Mouse (Mus musculus): ENCODE data around the gene Flt1. TPM values are rescaled to one million over a fixed set of nuclear protein-coding genes. Genes with fewer than 3 reads are reported as not detected.
A peak's percentile ranks its signal among the peaks of the same experiment; 100 is the strongest.

Gene Flt1
- polyA plus RNA-seq, 1 experiment from 2014 or later = 3.9 TPM

DNA sequence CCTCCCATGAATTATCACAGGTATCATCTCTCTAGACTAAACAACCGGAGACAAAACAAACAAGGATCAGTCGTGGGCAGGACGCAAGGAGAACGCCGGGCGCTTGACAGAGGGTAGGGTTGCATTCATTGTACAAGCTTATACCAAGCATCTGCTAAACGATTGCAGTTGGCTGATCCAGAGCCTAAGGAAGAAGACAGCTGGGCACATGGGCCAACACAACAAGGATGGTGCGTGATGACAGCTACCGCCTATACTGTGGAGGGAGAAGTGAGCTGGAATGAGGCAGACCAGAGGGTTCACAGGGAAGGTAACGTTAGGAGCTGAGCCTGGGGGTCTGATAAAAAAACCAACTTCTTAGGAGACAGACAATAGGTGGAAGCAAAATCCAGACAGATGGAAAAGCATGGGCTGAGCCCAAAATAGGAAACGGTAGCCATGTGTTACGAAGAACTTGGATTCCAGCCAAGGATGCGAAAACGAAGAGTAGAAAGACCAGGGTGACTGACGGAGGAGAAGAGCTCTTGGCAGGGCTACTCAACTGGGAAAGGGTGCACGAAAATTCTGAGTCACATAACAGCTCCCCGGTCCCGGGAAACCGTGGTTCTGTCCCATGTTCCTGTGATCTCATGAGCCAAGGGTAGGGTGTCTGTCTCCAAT, 53.9 kb downstream of the Flt1 start:
- H3K9me3 ChIP-seq (ENCODE audit: control insufficient read depth, low read length) = no peaks in the 10 kb centered on the region
- no peak for ATAC-seq (ENCODE audit: low FRiP score, low TSS enrichment)
- H3K36me3 ChIP-seq (ENCODE audit: control insufficient read depth, insufficient read depth, low read length) = no peaks in the 10 kb centered on the region
- 69% methylated on average over 19 of the region's 19 CpGs for WGBS
- H3K4me1 ChIP-seq (replicated peaks; ENCODE audit: control insufficient read depth, insufficient read depth) = no peaks in the 10 kb centered on the region
- H3K4me3 ChIP-seq (ENCODE audit: low read depth, low read length) = no peak overlapping the region
- TF ChIP-seq CTCF (IDR thresholded peaks at IDR 0.05; ENCODE audit: low read depth) (no peak), EP300 (optimal IDR thresholded peaks at IDR 0.05) (no peak)
- H3K27me3 ChIP-seq (ENCODE audit: control insufficient read depth, insufficient read depth, low read length) = no peaks in the 10 kb centered on the region
- no peak for DNase-seq (ENCODE audit: low spot score)
- H3K9ac ChIP-seq (ENCODE audit: low read length) = no peak overlapping the region
- no peak overlapping the region for H3K27ac ChIP-seq (replicated peaks)
- H3K4me2 ChIP-seq (replicated peaks; ENCODE audit: low read depth) = no peak overlapping the region

DNA sequence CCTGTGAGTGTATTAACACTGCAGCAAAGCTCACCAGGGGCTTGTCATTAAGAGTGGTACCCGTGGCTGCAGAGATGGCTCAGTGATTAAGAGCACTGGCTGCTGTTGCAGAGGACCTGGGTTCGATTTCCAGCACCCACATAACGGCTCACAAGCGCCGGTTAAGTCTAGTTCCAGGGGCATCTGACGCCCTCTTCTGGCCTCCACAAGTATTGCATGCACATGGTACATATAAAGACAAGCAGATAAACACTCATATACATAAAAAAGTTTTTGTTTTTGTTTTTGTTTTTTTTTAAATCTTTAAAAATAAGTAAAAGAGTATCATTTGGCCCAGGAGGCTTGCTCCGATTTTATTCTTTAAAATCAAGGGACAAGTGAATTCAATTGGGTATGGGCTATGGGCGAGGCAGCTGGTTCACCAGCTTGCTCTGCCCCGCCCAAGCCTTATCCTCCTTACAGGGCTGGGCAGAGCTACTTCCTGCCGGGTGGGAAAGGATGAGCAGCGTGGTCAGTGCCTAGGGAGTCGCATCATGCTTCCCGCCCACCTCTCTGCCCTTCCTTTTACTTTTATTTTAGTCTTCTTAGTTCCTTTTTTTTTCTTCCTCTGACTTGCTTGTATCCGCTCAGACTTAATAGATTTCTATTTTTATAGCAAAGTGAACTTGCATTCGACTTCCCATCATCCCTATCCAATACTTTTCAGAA, 57.0 kb downstream of the Flt1 start:
- H3K4me3 ChIP-seq (ENCODE audit: low read depth, low read length) = no peak overlapping the region
- H3K27ac ChIP-seq (replicated peaks) = no peak overlapping the region
- no peak overlapping the region for H3K4me2 ChIP-seq (replicated peaks; ENCODE audit: low read depth)
- ATAC-seq (ENCODE audit: low FRiP score, low TSS enrichment) (no peak), DNase-seq (ENCODE audit: low spot score) (no peak)
- 0 out of 2 replicates have a peak, but pooled peaks have one; percentile 11 for TF ChIP-seq CTCF (IDR thresholded peaks at IDR 0.05; ENCODE audit: low read depth)
- TF ChIP-seq EP300 (optimal IDR thresholded peaks at IDR 0.05) = no peak
- no peaks in the 10 kb centered on the region for H3K27me3 ChIP-seq (ENCODE audit: control insufficient read depth, insufficient read depth, low read length)
- H3K9ac ChIP-seq (ENCODE audit: low read length) = no peak overlapping the region
- no peaks in the 10 kb centered on the region for H3K36me3 ChIP-seq (ENCODE audit: control insufficient read depth, insufficient read depth, low read length)
- no peaks in the 10 kb centered on the region for H3K4me1 ChIP-seq (replicated peaks; ENCODE audit: control insufficient read depth, insufficient read depth)
- no peaks in the 10 kb centered on the region for H3K9me3 ChIP-seq (ENCODE audit: control insufficient read depth, low read length)
- 83% methylated on average over 15 of the region's 15 CpGs for WGBS

DNA sequence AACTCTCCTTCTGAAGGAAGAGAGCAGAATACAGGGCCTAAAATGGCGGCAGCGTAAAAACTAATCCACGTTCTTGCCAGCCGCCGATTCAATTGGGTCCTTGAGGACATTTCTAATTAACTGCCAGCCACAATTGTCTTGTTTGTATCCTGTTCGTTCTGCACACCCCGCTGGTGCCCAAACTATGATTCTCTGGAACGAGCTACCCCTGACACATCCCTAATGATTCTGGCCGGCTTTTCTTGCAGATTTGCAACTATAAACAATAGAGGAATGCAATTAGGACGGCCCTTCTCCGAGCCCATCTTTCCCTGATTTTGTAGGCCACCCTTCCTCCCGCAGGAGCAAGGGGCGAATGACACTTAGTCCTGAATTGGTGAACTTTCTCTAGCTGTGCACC, 59.9 kb downstream of the Flt1 start:
- 81% methylated on average over 13 of the region's 13 CpGs for WGBS
- no peaks in the 10 kb centered on the region for H3K9me3 ChIP-seq (ENCODE audit: control insufficient read depth, low read length)
- ATAC-seq (ENCODE audit: low FRiP score, low TSS enrichment) (no peak), DNase-seq (ENCODE audit: low spot score) (no peak)
- no peak overlapping the region for H3K4me3 ChIP-seq (ENCODE audit: low read depth, low read length)
- no peak overlapping the region for H3K27ac ChIP-seq (replicated peaks)
- no peak overlapping the region for H3K9ac ChIP-seq (ENCODE audit: low read length)
- H3K27me3 ChIP-seq (ENCODE audit: control insufficient read depth, insufficient read depth, low read length) = no peaks in the 10 kb centered on the region
- no peaks in the 10 kb centered on the region for H3K4me1 ChIP-seq (replicated peaks; ENCODE audit: control insufficient read depth, insufficient read depth)
- H3K36me3 ChIP-seq (ENCODE audit: control insufficient read depth, insufficient read depth, low read length) = no peaks in the 10 kb centered on the region
- TF ChIP-seq EP300 (optimal IDR thresholded peaks at IDR 0.05) = no peak
- TF ChIP-seq CTCF (IDR thresholded peaks at IDR 0.05; ENCODE audit: low read depth) = no peak
- no peak overlapping the region for H3K4me2 ChIP-seq (replicated peaks; ENCODE audit: low read depth)

DNA sequence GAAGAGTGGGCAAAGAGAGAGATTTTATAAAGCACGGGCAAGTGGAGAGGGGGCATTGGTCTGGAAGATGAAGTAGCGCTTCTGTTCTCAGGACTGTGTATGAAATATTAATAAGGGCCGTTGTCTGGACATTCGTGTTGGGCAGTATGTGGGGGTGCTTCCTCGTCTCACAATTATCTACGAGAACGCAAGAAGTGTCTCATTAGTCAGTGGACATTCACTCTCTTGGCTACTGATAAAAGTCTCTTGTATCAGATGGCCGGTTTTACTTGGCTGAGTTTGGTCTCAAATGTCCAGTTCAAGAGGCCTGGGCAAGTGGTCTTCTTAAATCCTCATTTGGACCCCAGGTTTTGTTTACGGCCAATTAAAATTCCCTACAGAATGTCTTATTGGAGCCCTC, 60.4 kb downstream of the Flt1 start:
- H3K36me3 ChIP-seq (ENCODE audit: control insufficient read depth, insufficient read depth, low read length) = no peaks in the 10 kb centered on the region
- H3K9ac ChIP-seq (ENCODE audit: low read length) = no peak overlapping the region
- DNase-seq (ENCODE audit: low spot score) (no peak), ATAC-seq (ENCODE audit: low FRiP score, low TSS enrichment) (no peak)
- WGBS = 91% methylated on average over 9 of the region's 9 CpGs
- H3K4me2 ChIP-seq (replicated peaks; ENCODE audit: low read depth) = no peak overlapping the region
- no peak overlapping the region for H3K27ac ChIP-seq (replicated peaks)
- no peak for TF ChIP-seq EP300 (optimal IDR thresholded peaks at IDR 0.05)
- no peak for TF ChIP-seq CTCF (IDR thresholded peaks at IDR 0.05; ENCODE audit: low read depth)
- no peaks in the 10 kb centered on the region for H3K4me1 ChIP-seq (replicated peaks; ENCODE audit: control insufficient read depth, insufficient read depth)
- H3K9me3 ChIP-seq (ENCODE audit: control insufficient read depth, low read length) = no peaks in the 10 kb centered on the region
- no peak overlapping the region for H3K4me3 ChIP-seq (ENCODE audit: low read depth, low read length)
- no peaks in the 10 kb centered on the region for H3K27me3 ChIP-seq (ENCODE audit: control insufficient read depth, insufficient read depth, low read length)

DNA sequence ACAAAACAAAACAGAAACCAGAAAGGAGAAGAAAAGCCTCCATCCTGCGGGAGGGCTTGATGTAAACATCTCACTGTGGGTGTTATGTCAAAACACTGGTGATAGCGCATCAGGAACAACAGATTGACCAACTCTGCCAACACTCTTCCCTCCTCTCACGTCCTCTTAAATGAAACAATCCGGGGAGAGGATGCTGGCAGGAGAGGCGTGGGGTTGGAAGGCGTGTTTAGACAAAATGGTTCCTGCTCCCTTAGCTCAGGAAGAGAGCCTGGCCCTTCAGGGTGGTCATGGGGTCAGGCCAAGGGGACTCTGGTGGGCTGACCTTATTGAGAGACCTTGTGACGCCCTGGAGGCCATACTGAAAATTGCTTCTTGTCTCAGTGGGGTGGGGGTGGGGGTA, 65.9 kb downstream of the Flt1 start:
- ATAC-seq (ENCODE audit: low FRiP score, low TSS enrichment) (no peak), DNase-seq (ENCODE audit: low spot score) (no peak)
- no peak overlapping the region for H3K9ac ChIP-seq (ENCODE audit: low read length)
- WGBS = 73% methylated on average over 7 of the region's 7 CpGs
- no peaks in the 10 kb centered on the region for H3K36me3 ChIP-seq (ENCODE audit: control insufficient read depth, insufficient read depth, low read length)
- H3K4me3 ChIP-seq (ENCODE audit: low read depth, low read length) = no peak overlapping the region
- H3K9me3 ChIP-seq (ENCODE audit: control insufficient read depth, low read length) = no peaks in the 10 kb centered on the region
- no peaks in the 10 kb centered on the region for H3K4me1 ChIP-seq (replicated peaks; ENCODE audit: control insufficient read depth, insufficient read depth)
- no peaks in the 10 kb centered on the region for H3K27me3 ChIP-seq (ENCODE audit: control insufficient read depth, insufficient read depth, low read length)
- H3K4me2 ChIP-seq (replicated peaks; ENCODE audit: low read depth) = no peak overlapping the region
- H3K27ac ChIP-seq (replicated peaks) = no peak overlapping the region
- TF ChIP-seq EP300 (optimal IDR thresholded peaks at IDR 0.05) = no peak
- TF ChIP-seq CTCF (IDR thresholded peaks at IDR 0.05; ENCODE audit: low read depth) = no peak

Measured in stomach, postnatal 0 days (tissue).